Mouse (Mus musculus) testis, adult 2 months (tissue): ENCODE measurements around the gene Sorcs1.

Source experiments
- CTCF ChIP-seq: fragments of 200-500 bp; IDR thresholded peaks from 2 replicates; pipeline ENCODE4 v1.5.1; 2012; ENCODE audit warnings: low read depth, mild to moderate bottlenecking, inconsistent platforms, low read length, moderate library complexity; ENCODE audit not compliant: control insufficient read depth, insufficient read depth, insufficient replicate concordance
- POLR2A ChIP-seq: fragments of 200-500 bp; IDR thresholded peaks from 2 replicates; pipeline ENCODE4 v1.6.1; 2012; ENCODE audit warnings: low read depth, mild to moderate bottlenecking, inconsistent platforms, low read length, moderate library complexity; ENCODE audit not compliant: control insufficient read depth

- TF ChIP-seq CTCF (no peak), POLR2A (no peak)
Observed at GRCm38 (mm10) chr19:50638176-50638575, 40.3 kb downstream of the Sorcs1 start.
